Mouse (Mus musculus) ES-E14 (cell line): ENCODE measurements around the gene Ctsw.

Experiments used
- MAFK ChIP-seq: IDR thresholded peaks from 2 replicates; pipeline ENCODE4 v1.6.1; 2014; ENCODE audit warnings: mild to moderate bottlenecking, low read depth, low read length, inconsistent platforms; ENCODE audit not compliant: insufficient read depth
- ZNF384 ChIP-seq: IDR thresholded peaks from 2 replicates; pipeline ENCODE4 v1.6.1; 2012; ENCODE audit warnings: low read depth, low read length, inconsistent platforms

DNA sequence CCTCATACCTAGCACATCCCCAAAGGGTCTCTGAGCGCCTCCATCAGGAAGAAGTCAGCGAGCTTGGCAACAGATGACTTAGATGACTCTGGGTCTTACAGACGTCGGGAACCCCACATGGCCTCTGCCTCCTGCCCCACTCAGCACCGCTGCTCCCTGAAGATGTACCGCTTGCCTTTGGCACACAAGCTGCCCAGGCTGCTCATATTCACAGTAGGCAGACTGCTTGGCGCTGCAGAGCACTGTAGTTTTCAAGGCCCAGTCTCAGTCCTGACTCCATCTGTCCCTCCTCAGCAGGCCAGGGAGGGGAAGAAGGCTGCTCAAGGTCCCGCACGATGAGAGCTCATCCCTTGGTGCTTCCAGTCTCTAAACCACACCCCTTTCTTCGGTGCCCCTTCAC is 46.0 kb downstream of the Ctsw start:
- TF ChIP-seq ZNF384 (no peak), MAFK (no peak)
